Mouse (Mus musculus): ENCODE results near the gene E330009J07Rik. TPM values are rescaled to one million over a fixed set of nuclear protein-coding genes. Genes with fewer than 3 reads are reported as not detected.
A peak's percentile ranks its signal among the peaks of the same experiment; 100 is the strongest.

Gene E330009J07Rik
- 19.9 and 23.2 TPM in 2 replicates for polyA plus RNA-seq (2014; fragmentation: Nextera tagmentation; extraction: Ambion mirVana)

- Histone ChIP-seq H3K9ac (peak within 1 kb of the TSS; percentile 87), H3K36me3 (replicated peaks; ENCODE audit: control insufficient read depth, insufficient read depth) (no peaks in the 10 kb centered on the region), H3K9me3 (ENCODE audit: control insufficient read depth, low read length) (no peaks in the 10 kb centered on the region), H3K4me2 (replicated peaks) (peak within 1 kb of the TSS; percentile 66), H3K4me1 (replicated peaks; ENCODE audit: control insufficient read depth, insufficient read depth, low read length) (peaks cover 16% of the 10 kb centered on the region), H3K27ac (peak within 1 kb of the TSS; percentile 82), H3K27me3 (ENCODE audit: control insufficient read depth, insufficient read depth, low read length) (no peaks in the 10 kb centered on the region), H3K4me3 (replicated peaks; ENCODE audit: low read length) (peak within 1 kb of the TSS; percentile 81)
- under 1% methylated on average over 37 of the region's 38 CpGs for WGBS
- DNase-seq (ENCODE audit: low spot score) (peak; percentile 66), ATAC-seq (ENCODE audit: low FRiP score) (peak; percentile 90)
Observed at GRCm38 (mm10) chr6:40436047-40436483, at the start of gene E330009J07Rik. TSS of gene E330009J07Rik (minus strand) at chr6:40436135.

- Histone ChIP-seq H3K36me3 (replicated peaks; ENCODE audit: control insufficient read depth, insufficient read depth) (peaks cover 77% of the 10 kb centered on the region), H3K4me2 (replicated peaks) (no peak overlapping the region), H3K27ac (no peak overlapping the region), H3K9me3 (ENCODE audit: control insufficient read depth, low read length) (no peaks in the 10 kb centered on the region), H3K4me1 (replicated peaks; ENCODE audit: control insufficient read depth, insufficient read depth, low read length) (no peaks in the 10 kb centered on the region), H3K9ac (no peak overlapping the region), H3K27me3 (ENCODE audit: control insufficient read depth, insufficient read depth, low read length) (no peaks in the 10 kb centered on the region), H3K4me3 (replicated peaks; ENCODE audit: low read length) (no peak overlapping the region)
- DNase-seq (ENCODE audit: low spot score) (no peak), ATAC-seq (ENCODE audit: low FRiP score) (no peak)
- 92% methylated on average over 5 of the region's 5 CpGs for WGBS
Observed at GRCm38 (mm10) chr6:40482318-40482717, 46.4 kb upstream of the E330009J07Rik start.

GRCm38 (mm10) chr6:40479705-40480104 lies 43.8 kb upstream of the E330009J07Rik start:
- WGBS: 88% methylated on average over 1 of the region's 1 CpGs
- Histone ChIP-seq H3K4me3 (replicated peaks; ENCODE audit: low read length) (no peak overlapping the region), H3K9me3 (ENCODE audit: control insufficient read depth, low read length) (no peaks in the 10 kb centered on the region), H3K4me1 (replicated peaks; ENCODE audit: control insufficient read depth, insufficient read depth, low read length) (no peaks in the 10 kb centered on the region), H3K27me3 (ENCODE audit: control insufficient read depth, insufficient read depth, low read length) (no peaks in the 10 kb centered on the region), H3K9ac (no peak overlapping the region), H3K4me2 (replicated peaks) (no peak overlapping the region), H3K27ac (no peak overlapping the region), H3K36me3 (replicated peaks; ENCODE audit: control insufficient read depth, insufficient read depth) (peaks cover 89% of the 10 kb centered on the region)
- DNase-seq (ENCODE audit: low spot score): peak; percentile 58
- no peak for ATAC-seq (ENCODE audit: low FRiP score)

- Histone ChIP-seq H3K9me3 (ENCODE audit: control insufficient read depth, low read length) (no peaks in the 10 kb centered on the region), H3K36me3 (replicated peaks; ENCODE audit: control insufficient read depth, insufficient read depth) (peaks cover 70% of the 10 kb centered on the region), H3K27me3 (ENCODE audit: control insufficient read depth, insufficient read depth, low read length) (no peaks in the 10 kb centered on the region), H3K4me1 (replicated peaks; ENCODE audit: control insufficient read depth, insufficient read depth, low read length) (peaks cover 10% of the 10 kb centered on the region), H3K4me2 (replicated peaks) (no peak overlapping the region), H3K27ac (no peak overlapping the region), H3K4me3 (replicated peaks; ENCODE audit: low read length) (no peak overlapping the region), H3K9ac (no peak overlapping the region)
- DNase-seq (ENCODE audit: low spot score): no peak
- no peak for ATAC-seq (ENCODE audit: low FRiP score)
- WGBS: 91% methylated on average over 4 of the region's 4 CpGs
Observed at GRCm38 (mm10) chr6:40476132-40476531, 40.2 kb upstream of the E330009J07Rik start.

- H3K27ac ChIP-seq: peak overlapping the region; percentile 96
- H3K27me3 ChIP-seq (ENCODE audit: control insufficient read depth, insufficient read depth, low read length): no peaks in the 10 kb centered on the region
- ATAC-seq (ENCODE audit: low FRiP score) (peak; percentile 12; the same call in 1 of the 2 replicates), DNase-seq (ENCODE audit: low spot score) (no peak)
- H3K4me3 ChIP-seq (replicated peaks; ENCODE audit: low read length): peak overlapping the region; percentile 72
- peaks cover 35% of the 10 kb centered on the region for H3K36me3 ChIP-seq (replicated peaks; ENCODE audit: control insufficient read depth, insufficient read depth)
- H3K4me2 ChIP-seq (replicated peaks): peak overlapping the region; percentile 74
- peak overlapping the region; percentile 86 for H3K9ac ChIP-seq
- no peaks in the 10 kb centered on the region for H3K9me3 ChIP-seq (ENCODE audit: control insufficient read depth, low read length)
- peaks cover 10% of the 10 kb centered on the region for H3K4me1 ChIP-seq (replicated peaks; ENCODE audit: control insufficient read depth, insufficient read depth, low read length)
- WGBS: 0% methylated on average over 7 of the region's 7 CpGs
Observed at GRCm38 (mm10) chr6:40471720-40472010, 35.7 kb upstream of the E330009J07Rik start.

- Histone ChIP-seq H3K9ac (peak within 1 kb of the TSS; percentile 86), H3K27me3 (ENCODE audit: control insufficient read depth, insufficient read depth, low read length) (no peaks in the 10 kb centered on the region), H3K27ac (peak within 1 kb of the TSS; percentile 96), H3K4me2 (replicated peaks) (peak within 1 kb of the TSS; percentile 74), H3K36me3 (replicated peaks; ENCODE audit: control insufficient read depth, insufficient read depth) (peaks cover 29% of the 10 kb centered on the region), H3K9me3 (ENCODE audit: control insufficient read depth, low read length) (no peaks in the 10 kb centered on the region), H3K4me3 (replicated peaks; ENCODE audit: low read length) (peak within 1 kb of the TSS; percentile 72), H3K4me1 (replicated peaks; ENCODE audit: control insufficient read depth, insufficient read depth, low read length) (peaks cover 10% of the 10 kb centered on the region)
- peak; percentile 95 for DNase-seq (ENCODE audit: low spot score)
- peak; percentile 98 for ATAC-seq (ENCODE audit: low FRiP score)
- under 1% methylated on average over 54 of the region's 54 CpGs for WGBS
Observed at GRCm38 (mm10) chr6:40470916-40471719, 35.2 kb upstream of the E330009J07Rik start, which contains the start of gene Ssbp1. TSS of gene Ssbp1 (plus strand) at chr6:40471352.

GRCm38 (mm10) chr6:40465710-40466109 lies 29.8 kb upstream of the E330009J07Rik start:
- Histone ChIP-seq H3K27ac (no peak overlapping the region), H3K4me3 (replicated peaks; ENCODE audit: low read length) (no peak overlapping the region), H3K4me2 (replicated peaks) (no peak overlapping the region), H3K36me3 (replicated peaks; ENCODE audit: control insufficient read depth, insufficient read depth) (no peaks in the 10 kb centered on the region), H3K27me3 (ENCODE audit: control insufficient read depth, insufficient read depth, low read length) (no peaks in the 10 kb centered on the region), H3K9me3 (ENCODE audit: control insufficient read depth, low read length) (no peaks in the 10 kb centered on the region), H3K4me1 (replicated peaks; ENCODE audit: control insufficient read depth, insufficient read depth, low read length) (no peaks in the 10 kb centered on the region), H3K9ac (no peak overlapping the region)
- ATAC-seq (ENCODE audit: low FRiP score) (no peak), DNase-seq (ENCODE audit: low spot score) (no peak)
- 53% methylated on average over 6 of the region's 6 CpGs for WGBS

- WGBS: 23% methylated on average over 7 of the region's 7 CpGs
- no peaks in the 10 kb centered on the region for H3K36me3 ChIP-seq (replicated peaks; ENCODE audit: control insufficient read depth, insufficient read depth)
- H3K9ac ChIP-seq: no peak overlapping the region
- H3K9me3 ChIP-seq (ENCODE audit: control insufficient read depth, low read length): no peaks in the 10 kb centered on the region
- H3K4me1 ChIP-seq (replicated peaks; ENCODE audit: control insufficient read depth, insufficient read depth, low read length): no peaks in the 10 kb centered on the region
- H3K4me2 ChIP-seq (replicated peaks): no peak overlapping the region
- DNase-seq (ENCODE audit: low spot score) (peak; percentile 55), ATAC-seq (ENCODE audit: low FRiP score) (no peak)
- H3K27me3 ChIP-seq (ENCODE audit: control insufficient read depth, insufficient read depth, low read length): no peaks in the 10 kb centered on the region
- no peak overlapping the region for H3K4me3 ChIP-seq (replicated peaks; ENCODE audit: low read length)
- H3K27ac ChIP-seq: no peak overlapping the region
Observed at GRCm38 (mm10) chr6:40454436-40455041, 18.6 kb upstream of the E330009J07Rik start.

GRCm38 (mm10) chr6:40448626-40449025 lies 12.7 kb upstream of the E330009J07Rik start:
- no peaks in the 10 kb centered on the region for H3K27me3 ChIP-seq (ENCODE audit: control insufficient read depth, insufficient read depth, low read length)
- H3K4me2 ChIP-seq (replicated peaks): no peak overlapping the region
- no peaks in the 10 kb centered on the region for H3K4me1 ChIP-seq (replicated peaks; ENCODE audit: control insufficient read depth, insufficient read depth, low read length)
- DNase-seq (ENCODE audit: low spot score): no peak
- H3K9me3 ChIP-seq (ENCODE audit: control insufficient read depth, low read length): no peaks in the 10 kb centered on the region
- no peaks in the 10 kb centered on the region for H3K36me3 ChIP-seq (replicated peaks; ENCODE audit: control insufficient read depth, insufficient read depth)
- no peak overlapping the region for H3K9ac ChIP-seq
- no peak overlapping the region for H3K4me3 ChIP-seq (replicated peaks; ENCODE audit: low read length)
- no peak overlapping the region for H3K27ac ChIP-seq
- no peak for ATAC-seq (ENCODE audit: low FRiP score)

All from hindbrain, embryonic 14.5 days (tissue).